Mouse (Mus musculus) liver (tissue): ENCODE measurements around the gene Ndufaf3.

ENCODE experiments used
- DNase-seq: peaks from one replicate; pipeline ENCODE4 v3.0.0-alpha.2; 2020; ENCODE audit warnings: mixed read lengths

The Ndufaf3 gene

GRCm38 (mm10) chr9:108572321-108572720 is 5.1 kb upstream of the Ndufaf3 start:
- no peak for DNase-seq

GRCm38 (mm10) chr9:108571401-108571973 is 4.3 kb upstream of the Ndufaf3 start:
- no peak for DNase-seq

- peak; percentile 89 for DNase-seq
These were observed 3.1 kb upstream of the Ndufaf3 start for GRCm38 (mm10) chr9:108570207-108570896.

- peak; percentile 94 for DNase-seq
These were observed 2.4 kb upstream of the Ndufaf3 start, which contains the start of gene Dalrd3 for GRCm38 (mm10) chr9:108569381-108570206. Gene Dalrd3, plus strand, starts transcription at chr9:108569886.

- DNase-seq: no peak
These were observed 1.3 kb upstream of the Ndufaf3 start for GRCm38 (mm10) chr9:108568511-108568921.

- DNase-seq: peak; percentile 50
These were observed 741 bp upstream of the Ndufaf3 start for GRCm38 (mm10) chr9:108567931-108568419.

GRCm38 (mm10) chr9:108565881-108566814 is 1.1 kb downstream of the Ndufaf3 start:
- DNase-seq: no peak

GRCm38 (mm10) chr9:108564131-108564530 is 3.1 kb downstream of the Ndufaf3 start:
- DNase-seq: peak; percentile 42

GRCm38 (mm10) chr9:108563671-108564070 is 3.6 kb downstream of the Ndufaf3 start:
- DNase-seq: no peak

- peak; percentile 96 for DNase-seq
These were observed 6.9 kb downstream of the Ndufaf3 start, which contains the start of gene Impdh2 for GRCm38 (mm10) chr9:108560227-108560841. Gene Impdh2, plus strand, starts transcription at chr9:108560286.

- DNase-seq: no peak
These were observed 8.1 kb downstream of the Ndufaf3 start for GRCm38 (mm10) chr9:108559169-108559568.

GRCm38 (mm10) chr9:108546875-108547274 is 20.4 kb downstream of the Ndufaf3 start:
- no peak for DNase-seq

GRCm38 (mm10) chr9:108545986-108546385 is 21.2 kb downstream of the Ndufaf3 start:
- DNase-seq: no peak

- DNase-seq: no peak
These were observed 26.4 kb downstream of the Ndufaf3 start for GRCm38 (mm10) chr9:108540846-108541245.

- no peak for DNase-seq
These were observed 35.7 kb downstream of the Ndufaf3 start for GRCm38 (mm10) chr9:108531496-108531895.

GRCm38 (mm10) chr9:108530954-108531353 is 36.3 kb downstream of the Ndufaf3 start:
- no peak for DNase-seq

- no peak for DNase-seq
These were observed 41.8 kb downstream of the Ndufaf3 start for GRCm38 (mm10) chr9:108525400-108525799.

GRCm38 (mm10) chr9:108523341-108523740 is 43.9 kb downstream of the Ndufaf3 start:
- DNase-seq: no peak

GRCm38 (mm10) chr9:108521604-108522003 is 45.6 kb downstream of the Ndufaf3 start:
- DNase-seq: no peak

GRCm38 (mm10) chr9:108517931-108518332 is 49.3 kb downstream of the Ndufaf3 start:
- DNase-seq: peak; percentile 42

GRCm38 (mm10) chr9:108517253-108517930 is 49.8 kb downstream of the Ndufaf3 start:
- peak; percentile 87 for DNase-seq
